Mouse (Mus musculus) MEL (cell line): Measurements from ENCODE around the gene Agmat. TPM values are rescaled to one million over a fixed set of nuclear protein-coding genes. Genes with fewer than 3 reads are reported as not detected.

Source experiments
- DNase-seq: peaks from one replicate; pipeline ENCODE4 v3.0.0; 2011; ENCODE audit warnings: low read depth, low spot score
- H3K27ac ChIP-seq: 2 replicates; pipeline ENCODE4 v1.5.1; 2012; ENCODE audit warnings: low read depth, mild to moderate bottlenecking, control low read depth, low read length, moderate library complexity; ENCODE audit not compliant: control insufficient read depth
- H3K27me3 ChIP-seq, 2 experiments: fragments of 150-350 bp in 1 of 2; sonication (generic) in 1 of 2; 2 replicates each; pipeline ENCODE4 v1.6.1; 2012; ENCODE audit warnings: low read length in 2 of 2, mild to moderate bottlenecking in 2 of 2, improper control_type of control experiment in 1 of 2, moderate library complexity in 1 of 2; ENCODE audit not compliant: insufficient read depth in 2 of 2, control insufficient read depth in 1 of 2
- H3K36me3 ChIP-seq, 2 experiments: 2 replicates each; pipeline ENCODE4 v1.6.1; 2012 to 2014; ENCODE audit warnings: low read length in 2 of 2, improper control_type of control experiment in 1 of 2, inconsistent platforms in 1 of 2, mild to moderate bottlenecking in 1 of 2; ENCODE audit not compliant: insufficient read depth in 2 of 2, control insufficient read depth in 1 of 2
- H3K4me1 ChIP-seq, 2 experiments: fragments of 150-350 bp in 1 of 2; sonication (generic) in 1 of 2; 2 replicates each; pipeline ENCODE4 v1.6.1; 2012; ENCODE audit warnings: low read length in 2 of 2, improper control_type of control experiment in 1 of 2, mild to moderate bottlenecking in 1 of 2; ENCODE audit not compliant: insufficient read depth in 2 of 2, control insufficient read depth in 1 of 2
- H3K4me3 ChIP-seq, 2 experiments: fragments of 150-350 bp in 1 of 2; sonication (generic) in 1 of 2; 2 replicates each; pipeline ENCODE4 v1.5.1; 2012; ENCODE audit warnings: low read depth in 2 of 2, low read length in 2 of 2, mild to moderate bottlenecking in 2 of 2, moderate library complexity in 2 of 2, control low read depth in 1 of 2, improper control_type of control experiment in 1 of 2; ENCODE audit not compliant: control insufficient read depth in 1 of 2, insufficient read depth in 1 of 2
- H3K79me2 ChIP-seq: 2 replicates; pipeline ENCODE4 v1.6.1; 2012; ENCODE audit warnings: mild to moderate bottlenecking, low read length, moderate library complexity; ENCODE audit not compliant: control insufficient read depth, poor library complexity, insufficient read depth
- H3K9ac ChIP-seq: 2 replicates; pipeline ENCODE4 v1.6.1; 2012; ENCODE audit warnings: low read depth, mild to moderate bottlenecking, control low read depth, low read length, moderate library complexity; ENCODE audit not compliant: control insufficient read depth, poor library complexity, severe bottlenecking
- H3K9me3 ChIP-seq: fragments of 150-350 bp; sonication (generic); replicated peaks from 2 replicates; pipeline ENCODE4 v1.6.1; 2012; ENCODE audit warnings: mild to moderate bottlenecking, low read length, improper control_type of control experiment, moderate library complexity; ENCODE audit not compliant: insufficient read depth
- BHLHE40 ChIP-seq: IDR thresholded peaks from 2 replicates; pipeline ENCODE4 v1.6.1; 2012; ENCODE audit warnings: low read depth, mild to moderate bottlenecking, inconsistent platforms, low read length, improper control_type of control experiment, borderline replicate concordance
- CHD1 ChIP-seq: IDR thresholded peaks from 2 replicates; pipeline ENCODE4 v1.6.1; 2012; ENCODE audit warnings: low read depth, mild to moderate bottlenecking, inconsistent platforms, low read length, improper control_type of control experiment
- CHD2 ChIP-seq: IDR thresholded peaks from 2 replicates; pipeline ENCODE4 v1.6.1; 2011; ENCODE audit warnings: low read length, improper control_type of control experiment
- CTCF ChIP-seq, 3 experiments: IDR thresholded peaks in 2 of 3; conservative IDR thresholded peaks in 1 of 3; 2 replicates each; pipeline ENCODE4 v1.5.1; 2011 to 2012; ENCODE audit warnings: low read length in 3 of 3, low read depth in 2 of 3, mild to moderate bottlenecking in 2 of 3, improper control_type of control experiment in 1 of 3, inconsistent platforms in 1 of 3, mixed read lengths in 1 of 3, moderate library complexity in 1 of 3; ENCODE audit not compliant: control insufficient read depth in 1 of 3, insufficient read depth in 1 of 3, poor library complexity in 1 of 3, severe bottlenecking in 1 of 3
- EP300 ChIP-seq, 2 experiments: IDR thresholded peaks; 2 replicates each; pipeline ENCODE4 v1.6.1; 2011; ENCODE audit warnings: improper control_type of control experiment in 2 of 2, low read length in 2 of 2, low read depth in 1 of 2, mild to moderate bottlenecking in 1 of 2
- JUND ChIP-seq: IDR thresholded peaks from 2 replicates; pipeline ENCODE4 v1.6.1; 2011; ENCODE audit warnings: low read depth, mild to moderate bottlenecking, improper control_type of control experiment, low read length
- KAT2A ChIP-seq: conservative IDR thresholded peaks from 2 replicates; pipeline ENCODE4 v1.6.1; 2012; ENCODE audit warnings: low read depth, low read length, improper control_type of control experiment, inconsistent platforms
- MAX ChIP-seq: IDR thresholded peaks from 2 replicates; pipeline ENCODE4 v1.6.1; 2011; ENCODE audit warnings: low read length, improper control_type of control experiment
- MEF2A ChIP-seq: IDR thresholded peaks from 2 replicates; pipeline ENCODE4 v1.6.1; 2014; ENCODE audit warnings: low read depth, mild to moderate bottlenecking, inconsistent platforms, low read length, improper control_type of control experiment; ENCODE audit not compliant: poor library complexity, insufficient replicate concordance, severe bottlenecking; ENCODE audit errors: extremely low read depth
- NRF1 ChIP-seq: IDR thresholded peaks from 2 replicates; pipeline ENCODE4 v1.6.1; 2014; ENCODE audit warnings: low read depth, mild to moderate bottlenecking, inconsistent platforms, low read length, improper control_type of control experiment, moderate library complexity; ENCODE audit not compliant: poor library complexity, insufficient read depth, severe bottlenecking
- POLR2A ChIP-seq, 2 experiments: IDR thresholded peaks; 2 replicates each; pipeline ENCODE4 v1.6.1; 2011 to 2012; ENCODE audit warnings: low read length in 2 of 2, mild to moderate bottlenecking in 2 of 2, control low read depth in 1 of 2, improper control_type of control experiment in 1 of 2, low read depth in 1 of 2, moderate library complexity in 1 of 2; ENCODE audit not compliant: control insufficient read depth in 1 of 2, insufficient read depth in 1 of 2, poor library complexity in 1 of 2
- POLR2AphosphoS5 ChIP-seq: IDR thresholded peaks from 2 replicates; pipeline ENCODE4 v1.6.1; 2012; ENCODE audit warnings: low read depth, borderline replicate concordance, mild to moderate bottlenecking, inconsistent platforms, low read length, moderate library complexity, mixed read lengths
- RCOR1 ChIP-seq: IDR thresholded peaks from 2 replicates; pipeline ENCODE4 v1.6.1; 2012; ENCODE audit warnings: low read depth, mild to moderate bottlenecking, inconsistent platforms, low read length, improper control_type of control experiment
- SMC3 ChIP-seq: IDR thresholded peaks from 2 replicates; pipeline ENCODE4 v1.6.1; 2011; ENCODE audit warnings: low read depth, low read length, improper control_type of control experiment
- TAL1 ChIP-seq: IDR thresholded peaks from 2 replicates; pipeline ENCODE4 v1.6.1; 2012; ENCODE audit warnings: mild to moderate bottlenecking, inconsistent platforms, low read length, moderate library complexity, mixed read lengths
- TBP ChIP-seq: IDR thresholded peaks from 2 replicates; pipeline ENCODE4 v1.8.0; 2011; ENCODE audit warnings: low read depth, low read length, improper control_type of control experiment
- TCF12 ChIP-seq: IDR thresholded peaks from 2 replicates; pipeline ENCODE4 v1.6.1; 2014; ENCODE audit warnings: low read depth, mild to moderate bottlenecking, inconsistent platforms, low read length, improper control_type of control experiment, moderate library complexity
- ZMIZ1 ChIP-seq: IDR thresholded peaks from 2 replicates; pipeline ENCODE4 v1.6.1; 2012; ENCODE audit warnings: low read depth, mild to moderate bottlenecking, inconsistent platforms, low read length, improper control_type of control experiment, moderate library complexity
- ZNF384 ChIP-seq: IDR thresholded peaks from 2 replicates; pipeline ENCODE4 v1.6.1; 2012; ENCODE audit warnings: low read depth, mild to moderate bottlenecking, inconsistent platforms, low read length, improper control_type of control experiment
- polyA plus RNA-seq, 2 experiments: library from polyadenylated mRNA; stranded (reverse) in 1 of 2; unstranded in 1 of 2; fragments of >175 nt in 1 of 2; fragments of >200 nt in 1 of 2; gene quantifications; 2 replicates each; pipeline versions ENCODE4 v1.2.1 to v1.2.4; 2012; ENCODE audit warnings: low replicate concordance in 2 of 2, low read depth in 1 of 2; ENCODE audit not compliant: insufficient read length in 2 of 2, insufficient read depth in 1 of 2, missing spikeins in 1 of 2
- total RNA-seq: library from RNA; depleted of rRNA; stranded (reverse); fragments of 300-350 nt; gene quantifications from 2 replicates; pipeline ENCODE4 v1.2.3, GENCODE M21; 2012

Gene Agmat
- total and polyA plus RNA-seq, 3 experiments = 0.07 to 0.12 TPM; not detected in 1

- Histone ChIP-seq H3K79me2 (peaks cover 4% of the 10 kb centered on the region; the same call in 1 of the 2 replicates), H3K4me1 (no peaks in the 10 kb centered on the region), H3K36me3 (peaks cover 0 to 41% of the 10 kb centered on the region in 2 experiments; a peak in 3 of 4 replicates), H3K9ac (no peak overlapping the region), H3K4me3 (no peak overlapping the region), H3K27me3 (no peaks in the 10 kb centered on the region), H3K9me3 (no peaks in the 10 kb centered on the region), H3K27ac (no peak overlapping the region)
- TF ChIP-seq RCOR1 (no peak), MEF2A (no peak), NRF1 (no peak), BHLHE40 (no peak), CHD2 (no peak), POLR2AphosphoS5 (no peak), SMC3 (no peak), MAX (no peak), CTCF (IDR thresholded peaks at IDR 0.05 in 2 of 3, conservative IDR thresholded peaks at IDR 0.05 in 1 of 3; ENCODE audit: control insufficient read depth in 1 of 3, insufficient read depth in 1 of 3, low read depth in 2 of 3, low read length in 3 of 3, poor library complexity in 1 of 3, severe bottlenecking in 1 of 3) (no peak), KAT2A (no peak), POLR2A (IDR thresholded peaks at IDR 0.05; ENCODE audit: control insufficient read depth in 1 of 2, insufficient read depth in 1 of 2, low read depth in 1 of 2, low read length in 2 of 2, poor library complexity in 1 of 2) (no peak), TCF12 (no peak), EP300 (IDR thresholded peaks at IDR 0.05; ENCODE audit: low read depth in 1 of 2, low read length in 2 of 2) (no peak)
- TF ChIP-seq, all 39 proteins: peak for 0
- no peak for DNase-seq
Observed at GRCm38 (mm10) chr4:141708005-141708404, 38.5 kb upstream of the Agmat start.

GRCm38 (mm10) chr4:141708971-141709370, 37.5 kb upstream of the Agmat start:
- H3K27ac ChIP-seq = no peak overlapping the region

More at GRCm38 (mm10) chr4:141708971-141709370, 37.5 kb upstream of the Agmat start:
- no peaks in the 10 kb centered on the region for H3K27me3 ChIP-seq
- peaks cover 10% of the 10 kb centered on the region; the same call in 1 of the 2 replicates for H3K79me2 ChIP-seq
- H3K4me3 ChIP-seq = no peak overlapping the region
- no peak for DNase-seq
- no peaks in the 10 kb centered on the region for H3K9me3 ChIP-seq
- no peak for TF ChIP-seq TBP
- no peak for TF ChIP-seq CHD1
- TF ChIP-seq TAL1 = no peak
- TF ChIP-seq ZMIZ1 = no peak
- no peak for TF ChIP-seq JUND
- no peak for TF ChIP-seq ZNF384
- no peak for TF ChIP-seq EP300 (IDR thresholded peaks at IDR 0.05; ENCODE audit: low read depth in 1 of 2, low read length in 2 of 2)
- no peak for TF ChIP-seq BHLHE40
- TF ChIP-seq, all 39 proteins: peak for 0
- peaks cover 8 to 40% of the 10 kb centered on the region in 2 experiments for H3K36me3 ChIP-seq
- H3K9ac ChIP-seq = no peak overlapping the region
- peaks cover 2 to 7% of the 10 kb centered on the region in 2 experiments; a peak in 3 of 4 replicates for H3K4me1 ChIP-seq
